Mouse (Mus musculus) layer of hippocampus, adult 6 months (tissue): ENCODE data around the gene Cdh18. TPM values are rescaled to one million over a fixed set of nuclear protein-coding genes. Genes with fewer than 3 reads are reported as not detected.

Experiments used
- long read RNA-seq, 2 experiments: library from polyadenylated mRNA; unstranded; transcript quantifications; one replicate each; pipeline ENCODE4 v2.0.0; 2019 to 2020
- polyA plus RNA-seq: library from polyadenylated mRNA; unstranded; fragments of <200 nt; fragmentation: Nextera tagmentation; gene quantifications from 2 replicates; pipeline ENCODE4 v1.2.3, GENCODE M21; 2021

The Cdh18 gene
- 6.7 and 8.3 TPM in 2 replicates for polyA plus RNA-seq
- long read RNA-seq, experiment 1, partial matches to known transcripts, result 2 of 21 reads
- long read RNA-seq, experiment 1, other reads (novel, unspliced or antisense), result 18 of 21 reads
- long read RNA-seq, experiment 2, partial matches to known transcripts, result 5 of 16 reads
- long read RNA-seq, experiment 2, other reads (novel, unspliced or antisense), result 8 of 16 reads

GRCm38 (mm10) chr15:22548711-22549271, at the start of gene Cdh18:
Gene Cdh18, plus strand, starts transcription at chr15:22549022.

